Mouse (Mus musculus): ENCODE measurements around the gene 4930451I11Rik. TPM values are rescaled to one million over a fixed set of nuclear protein-coding genes. Genes with fewer than 3 reads are reported as not detected.

Gene 4930451I11Rik
- polyA plus RNA-seq, 1 experiment: not detected

DNA sequence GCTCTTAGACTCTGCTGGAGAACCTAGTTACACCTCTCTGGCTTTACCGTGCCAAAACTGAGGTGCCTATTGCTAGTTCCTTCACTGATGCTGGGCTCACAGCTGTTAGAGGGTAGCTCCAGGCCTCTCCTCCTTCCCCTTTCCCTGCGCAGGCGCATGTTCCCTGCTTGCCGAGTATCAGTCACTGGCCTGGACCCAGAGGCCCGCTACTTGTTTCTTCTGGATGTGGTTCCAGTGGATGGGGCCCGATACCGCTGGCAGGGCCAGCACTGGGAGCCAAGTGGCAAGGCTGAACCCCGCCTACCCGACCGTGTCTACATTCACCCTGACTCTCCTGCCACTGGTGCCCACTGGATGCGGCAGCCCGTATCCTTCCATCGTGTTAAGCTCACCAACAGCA, 48.7 kb downstream of the 4930451I11Rik start:
- no peak for DNase-seq (ENCODE audit: extremely low spot score in 1 of 2, low spot score in 1 of 2)

- DNase-seq (ENCODE audit: extremely low spot score in 1 of 2, low spot score in 1 of 2): no peak
These were observed 49.6 kb downstream of the 4930451I11Rik start for GRCm38 (mm10) chr7:126781661-126782370.

DNA sequence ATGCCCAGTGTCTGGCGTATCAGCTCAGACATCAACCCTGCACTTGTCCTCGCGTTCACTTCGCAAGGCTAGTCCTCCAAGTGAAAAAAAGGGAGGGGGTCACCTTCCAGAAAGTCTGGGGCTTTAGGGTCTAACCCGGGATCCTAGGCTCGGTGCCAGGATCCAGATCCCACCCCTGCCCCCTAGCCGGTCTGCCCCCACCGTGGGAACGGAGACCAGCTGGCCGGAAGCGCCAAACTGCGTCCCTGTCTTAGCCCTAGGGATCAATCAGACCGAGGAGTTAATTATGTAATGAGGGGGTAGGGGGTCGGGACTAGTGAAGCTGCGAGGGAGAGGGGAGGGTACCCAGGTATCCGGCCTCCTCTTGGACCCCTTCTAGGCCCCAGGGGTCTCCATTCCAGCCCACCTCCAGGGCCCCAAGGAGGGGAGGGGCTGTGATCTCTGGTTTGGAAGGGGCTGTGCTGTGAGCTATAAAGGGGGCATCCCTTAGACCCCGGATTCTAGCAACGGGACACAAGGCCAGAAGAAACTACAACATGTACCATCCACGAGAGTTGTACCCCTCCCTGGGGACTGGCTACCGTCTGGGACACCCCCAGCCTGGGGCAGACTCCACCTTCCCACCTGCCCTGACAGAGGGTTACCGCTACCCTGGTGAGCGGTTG, 50.3 kb downstream of the 4930451I11Rik start, which contains the start of gene Tbx6:
TSS of gene Tbx6 (plus strand) at position 513 of the 665 bp plus-strand sequence.
- no peak for DNase-seq (ENCODE audit: extremely low spot score in 1 of 2, low spot score in 1 of 2)

Other genes starting within 250 kb of the 4930451I11Rik start
- gene Apobr, start 246.7 kb downstream of the 4930451I11Rik start, polyA plus RNA-seq (2012; rRNA removed): 0.74 and 0.82 TPM in 2 replicates
- gene Cln3, start 245.8 kb downstream of the 4930451I11Rik start, polyA plus RNA-seq (2012; rRNA removed): 45.1 and 46.3 TPM in 2 replicates
- 0.13 TPM in 1 of 2 replicates, not detected in the other for gene Il27, start 236.7 kb downstream of the 4930451I11Rik start, polyA plus RNA-seq (2012; rRNA removed)
- 23.9 and 31.7 TPM in 2 replicates for gene Nupr1, start 200.8 kb downstream of the 4930451I11Rik start, polyA plus RNA-seq (2012; rRNA removed)
- gene Sgf29, start 182.3 kb downstream of the 4930451I11Rik start, polyA plus RNA-seq (2012; rRNA removed): 40.2 and 44.8 TPM in 2 replicates
- gene Sult1a1, start 155.2 kb downstream of the 4930451I11Rik start, polyA plus RNA-seq (2012; rRNA removed): 10.7 and 11.1 TPM in 2 replicates
- 46.4 and 65.4 TPM in 2 replicates for gene Bola2, start 136.2 kb downstream of the 4930451I11Rik start, polyA plus RNA-seq (2012; rRNA removed)
- gene Slx1b, start 135.9 kb downstream of the 4930451I11Rik start, polyA plus RNA-seq (2012; rRNA removed): 34.3 and 34.5 TPM in 2 replicates
- 135 and 145 TPM in 2 replicates for gene Coro1a, start 123.9 kb downstream of the 4930451I11Rik start, polyA plus RNA-seq (2012; rRNA removed)
- 305 and 314 TPM in 2 replicates for gene Mapk3, start 72.0 kb downstream of the 4930451I11Rik start, polyA plus RNA-seq (2012; rRNA removed)
- 4.4 and 6.4 TPM in 2 replicates for gene Gdpd3, start 65.3 kb downstream of the 4930451I11Rik start, polyA plus RNA-seq (2012; rRNA removed)
- gene Ypel3, start 54.7 kb downstream of the 4930451I11Rik start, polyA plus RNA-seq (2012; rRNA removed): 439 and 535 TPM in 2 replicates
- 1.4 and 1.9 TPM in 2 replicates for gene Tbx6, start 50.2 kb downstream of the 4930451I11Rik start, polyA plus RNA-seq (2012; rRNA removed)
- 84.5 and 85.1 TPM in 2 replicates for gene Ppp4c, start 39.1 kb downstream of the 4930451I11Rik start, polyA plus RNA-seq (2012; rRNA removed)
- 130 and 142 TPM in 2 replicates for gene Fam57b, start 34.0 kb downstream of the 4930451I11Rik start, polyA plus RNA-seq (2012; rRNA removed)
- 35.1 and 44.5 TPM in 2 replicates for gene Doc2a, start 15.8 kb upstream of the 4930451I11Rik start, polyA plus RNA-seq (2012; rRNA removed)
- 89.0 and 92.5 TPM in 2 replicates for gene Hirip3, start 30.3 kb upstream of the 4930451I11Rik start, polyA plus RNA-seq (2012; rRNA removed)
- gene Ino80e, start 30.7 kb upstream of the 4930451I11Rik start, polyA plus RNA-seq (2012; rRNA removed): 56.0 and 58.8 TPM in 2 replicates
- 105 and 110 TPM in 2 replicates for gene Taok2, start 53.1 kb upstream of the 4930451I11Rik start, polyA plus RNA-seq (2012; rRNA removed)
- gene Tmem219, start 91.3 kb upstream of the 4930451I11Rik start, polyA plus RNA-seq (2012; rRNA removed): 27.7 and 30.9 TPM in 2 replicates
- 163 and 171 TPM in 2 replicates for gene Kctd13, start 97.2 kb upstream of the 4930451I11Rik start, polyA plus RNA-seq (2012; rRNA removed)
- gene Asphd1, start 117.9 kb upstream of the 4930451I11Rik start, polyA plus RNA-seq (2012; rRNA removed): 46.4 and 54.9 TPM in 2 replicates
- 175 and 194 TPM in 2 replicates for gene Sez6l2, start 118.9 kb upstream of the 4930451I11Rik start, polyA plus RNA-seq (2012; rRNA removed)
- 224 and 230 TPM in 2 replicates for gene Cdipt, start 144.3 kb upstream of the 4930451I11Rik start, polyA plus RNA-seq (2012; rRNA removed)
- 0.80 and 1.0 TPM in 2 replicates for gene Cdiptos, start 144.5 kb upstream of the 4930451I11Rik start, polyA plus RNA-seq (2012; rRNA removed)
- 8.3 and 8.8 TPM in 2 replicates for gene Mvp, start 183.0 kb upstream of the 4930451I11Rik start, polyA plus RNA-seq (2012; rRNA removed)
- gene Pagr1b, start 184.8 kb upstream of the 4930451I11Rik start, polyA plus RNA-seq (2012; rRNA removed): 1.7 and 2.4 TPM in 2 replicates
- gene Pagr1a, start 185.7 kb upstream of the 4930451I11Rik start, polyA plus RNA-seq (2012; rRNA removed): 30.0 and 42.3 TPM in 2 replicates
- 95.5 and 113 TPM in 2 replicates for gene Gm42742, start 189.5 kb upstream of the 4930451I11Rik start, polyA plus RNA-seq (2012; rRNA removed)
- gene Prrt2, start 189.6 kb upstream of the 4930451I11Rik start, polyA plus RNA-seq (2012; rRNA removed): 227 and 259 TPM in 2 replicates
- gene Maz, start 195.4 kb upstream of the 4930451I11Rik start, polyA plus RNA-seq (2012; rRNA removed): 165 and 186 TPM in 2 replicates
- gene Kif22, start 210.8 kb upstream of the 4930451I11Rik start, polyA plus RNA-seq (2012; rRNA removed): 6.0 and 7.4 TPM in 2 replicates

Measured in frontal cortex, adult 2 months (tissue).